Mouse (Mus musculus): Measurements from ENCODE around the gene Smg7.

The Smg7 gene

GRCm38 (mm10) chr1:152840343-152840742, 62.1 kb downstream of the Smg7 start:
- no peak for DNase-seq (ENCODE audit: low spot score in 2 of 2)

- DNase-seq (ENCODE audit: low spot score in 2 of 2), result no peak
Measured at GRCm38 (mm10) chr1:152838841-152839240, 63.6 kb downstream of the Smg7 start.

GRCm38 (mm10) chr1:152838026-152838702, 64.3 kb downstream of the Smg7 start:
- no peak for DNase-seq (ENCODE audit: low spot score in 2 of 2)

- DNase-seq (ENCODE audit: low spot score in 2 of 2), result no peak
Measured at GRCm38 (mm10) chr1:152835061-152835460, 67.4 kb downstream of the Smg7 start.

GRCm38 (mm10) chr1:152832316-152832715, 70.1 kb downstream of the Smg7 start:
- no peak for DNase-seq (ENCODE audit: low spot score in 2 of 2)

- no peak for DNase-seq (ENCODE audit: low spot score in 2 of 2)
Measured at GRCm38 (mm10) chr1:152831619-152832018, 70.8 kb downstream of the Smg7 start.

GRCm38 (mm10) chr1:152831003-152831402, 71.4 kb downstream of the Smg7 start:
- no peak for DNase-seq (ENCODE audit: low spot score in 2 of 2)

- no peak for DNase-seq (ENCODE audit: low spot score in 2 of 2)
Measured at GRCm38 (mm10) chr1:152830054-152830453, 72.4 kb downstream of the Smg7 start.

- DNase-seq (ENCODE audit: low spot score in 2 of 2), result no peak
Measured at GRCm38 (mm10) chr1:152828637-152829355, 73.7 kb downstream of the Smg7 start.

GRCm38 (mm10) chr1:152828168-152828567, 74.3 kb downstream of the Smg7 start:
- DNase-seq (ENCODE audit: low spot score in 2 of 2), result no peak

GRCm38 (mm10) chr1:152826446-152826845, 76.0 kb downstream of the Smg7 start:
- no peak for DNase-seq (ENCODE audit: low spot score in 2 of 2)

GRCm38 (mm10) chr1:152824206-152824605, 78.2 kb downstream of the Smg7 start:
- DNase-seq (ENCODE audit: low spot score in 2 of 2), result no peak

- no peak for DNase-seq (ENCODE audit: low spot score in 2 of 2)
Measured at GRCm38 (mm10) chr1:152821746-152822145, 80.7 kb downstream of the Smg7 start.

- no peak for DNase-seq (ENCODE audit: low spot score in 2 of 2)
Measured at GRCm38 (mm10) chr1:152820911-152821695, 81.3 kb downstream of the Smg7 start.

GRCm38 (mm10) chr1:152819558-152819957, 82.9 kb downstream of the Smg7 start:
- no peak for DNase-seq (ENCODE audit: low spot score in 2 of 2)

- no peak for DNase-seq (ENCODE audit: low spot score in 2 of 2)
Measured at GRCm38 (mm10) chr1:152817794-152818193, 84.7 kb downstream of the Smg7 start.

- no peak for DNase-seq (ENCODE audit: low spot score in 2 of 2)
Measured at GRCm38 (mm10) chr1:152817027-152817769, 85.2 kb downstream of the Smg7 start.

- DNase-seq (ENCODE audit: low spot score in 2 of 2), result no peak
Measured at GRCm38 (mm10) chr1:152815265-152815701, 87.2 kb downstream of the Smg7 start.

- DNase-seq (ENCODE audit: low spot score in 2 of 2), result no peak
Measured at GRCm38 (mm10) chr1:152810533-152811439, 91.7 kb downstream of the Smg7 start.

GRCm38 (mm10) chr1:152809541-152810252, 92.7 kb downstream of the Smg7 start:
- DNase-seq (ENCODE audit: low spot score in 2 of 2), result no peak
